Mouse (Mus musculus): ENCODE results near the gene Lingo2.

DNA sequence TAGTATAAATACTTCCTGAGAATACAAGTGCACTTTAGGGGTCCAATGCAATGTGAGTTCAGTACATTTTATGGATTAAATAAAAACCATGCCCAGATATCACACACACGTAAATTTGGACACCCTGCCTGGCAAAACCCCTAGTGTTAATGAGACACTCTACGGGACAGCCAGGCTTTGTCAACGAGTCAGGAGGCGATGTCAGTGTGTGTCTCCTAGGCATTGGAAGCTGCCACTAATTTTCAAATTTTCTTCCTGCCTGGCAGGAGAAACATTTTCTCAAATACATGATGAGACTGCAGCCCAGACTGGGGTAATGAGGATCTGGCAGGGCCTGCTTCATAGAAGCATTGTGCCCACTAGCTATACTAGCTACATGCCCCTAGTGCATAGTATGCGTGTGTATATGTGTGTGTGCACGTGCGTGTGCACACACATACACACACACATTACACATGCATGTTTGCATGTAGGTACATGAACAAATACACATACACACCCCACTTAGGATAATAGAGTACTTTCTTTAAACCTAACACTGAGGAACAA lies 1128.2 kb downstream of the Lingo2 start:
- TF ChIP-seq EP300 (IDR thresholded peaks at IDR 0.05) (no peak), CTCF (IDR thresholded peaks at IDR 0.05) (no peak)
